Mouse (Mus musculus) left cerebral cortex, adult 18-20 months (tissue): ENCODE measurements around the gene Calm4. TPM values are rescaled to one million over a fixed set of nuclear protein-coding genes. Genes with fewer than 3 reads are reported as not detected.
"Not testable (repeated sequence)": the region's sequence is repeated elsewhere in the genome, so short reads cannot be mapped to it uniquely, and the experiment has no call there.

Source experiments
- DNase-seq, 2 experiments: peaks; one replicate each; pipeline ENCODE4 v3.0.0; 2021 to 2022; ENCODE audit warnings: low spot score in 2 of 2, mixed read lengths in 1 of 2
- long read RNA-seq, 2 experiments: library from polyadenylated mRNA; stranded (forward); transcript quantifications; one replicate each; pipeline ENCODE4 v2.0.0; 2021
- total RNA-seq, 2 experiments: library from RNA; stranded (reverse); gene quantifications; 2 replicates each; pipeline ENCODE4 v1.2.3; 2021

Calm4 gene
- total RNA-seq = not detected
- long read RNA-seq, experiment 1 = 0 reads
- long read RNA-seq, experiment 2 = 0 reads

DNA sequence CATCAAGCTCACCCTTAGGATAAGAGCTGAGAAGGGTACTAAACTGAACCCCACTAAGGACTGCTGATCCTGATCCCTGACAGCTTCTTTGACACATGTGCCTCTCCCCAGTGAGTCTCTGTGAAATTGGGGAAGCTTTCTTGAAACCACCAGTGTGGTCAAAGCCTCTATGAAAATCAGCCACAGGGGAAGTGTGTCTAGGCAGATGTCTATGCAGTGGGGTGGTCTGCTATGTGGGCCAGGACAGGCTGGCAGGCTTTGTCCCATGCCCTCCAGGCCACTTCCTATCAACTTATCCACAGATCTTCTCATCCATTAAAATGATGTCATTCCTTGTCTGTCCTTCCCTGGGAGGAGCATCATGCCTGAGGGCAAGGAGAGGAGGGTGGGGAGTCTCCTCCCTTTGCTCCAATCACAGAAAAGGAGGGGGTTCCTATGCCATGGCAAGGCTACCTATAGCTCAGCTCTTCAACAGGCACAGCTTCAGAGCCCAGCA is at the start of gene Calm4:
Calm4 (plus strand) TSS at position 446 of the 496 bp plus-strand sequence.
- not testable (repeated sequence) for DNase-seq

- DNase-seq = no peak
Measured at GRCm38 (mm10) chr13:3788588-3788987, 49.0 kb upstream of the Calm4 start.

DNA sequence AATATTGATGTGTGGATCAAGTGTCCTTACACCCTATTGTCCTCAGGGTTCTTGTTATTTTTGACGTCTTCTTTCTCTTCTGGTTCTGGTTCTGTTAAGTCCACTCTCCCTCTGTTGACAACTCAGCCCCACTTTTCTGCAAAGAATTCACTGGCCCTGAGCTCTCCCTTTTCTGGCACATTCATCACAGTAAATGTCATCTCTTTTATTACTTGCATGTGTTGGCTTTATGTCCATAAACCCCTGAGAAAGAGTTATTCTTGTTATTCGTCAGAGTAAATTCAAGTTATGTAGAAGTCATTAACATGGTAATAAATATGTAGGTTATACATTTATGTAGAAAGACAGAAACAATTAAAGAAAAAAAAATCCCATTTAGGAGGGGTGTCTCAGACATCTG is 48.0 kb upstream of the Calm4 start:
- no peak for DNase-seq

GRCm38 (mm10) chr13:3796649-3797048 is 40.9 kb upstream of the Calm4 start:
- no peak for DNase-seq

- DNase-seq = no peak
Measured at GRCm38 (mm10) chr13:3798751-3799150, 38.8 kb upstream of the Calm4 start.

- DNase-seq = no peak
Measured at GRCm38 (mm10) chr13:3799386-3799785, 38.2 kb upstream of the Calm4 start.

- DNase-seq = no peak
Measured at GRCm38 (mm10) chr13:3804186-3804585, 33.4 kb upstream of the Calm4 start, which contains the start of gene Calml3. Gene Calml3 (minus strand): TSS chr13:3804316.

GRCm38 (mm10) chr13:3805132-3805531 is 32.4 kb upstream of the Calm4 start:
- no peak for DNase-seq

GRCm38 (mm10) chr13:3805638-3806037 is 31.9 kb upstream of the Calm4 start:
- DNase-seq = no peak

- DNase-seq = no peak
Measured at GRCm38 (mm10) chr13:3807131-3807827, 30.3 kb upstream of the Calm4 start.

DNA sequence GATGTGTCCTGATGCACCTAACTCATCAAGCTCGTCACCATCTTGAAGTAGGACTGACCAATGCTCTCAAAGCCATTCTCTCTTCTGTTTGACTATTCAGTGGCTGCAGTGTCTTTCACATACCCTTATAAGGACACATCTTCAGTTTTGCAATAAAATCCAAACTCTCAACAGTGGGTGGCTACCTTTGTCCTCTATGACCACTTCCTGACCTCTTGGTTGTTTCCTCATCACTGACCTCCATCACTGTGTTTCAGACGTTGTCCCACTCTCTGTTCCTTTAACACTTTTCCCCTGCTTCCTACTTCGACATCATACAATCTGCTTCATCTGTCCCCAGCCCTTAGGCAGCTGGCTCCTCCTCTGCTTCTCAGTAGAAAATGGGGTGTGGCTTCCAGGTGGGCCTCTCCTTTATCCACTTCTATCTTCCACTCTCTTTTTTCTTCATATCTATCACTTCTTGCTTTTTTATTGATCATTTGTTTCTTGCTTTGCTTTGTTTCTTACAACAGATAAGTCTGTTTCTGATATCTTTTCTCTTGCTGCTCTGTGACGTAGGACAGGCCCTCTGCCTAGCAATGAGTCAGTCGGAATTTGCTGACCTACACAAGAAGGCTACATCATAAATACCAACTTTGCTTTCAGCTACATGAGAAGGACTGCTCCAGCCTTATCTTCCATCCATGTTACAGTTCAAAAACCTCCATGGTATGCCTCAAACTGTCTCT is 19.4 kb upstream of the Calm4 start:
- no peak for DNase-seq

DNA sequence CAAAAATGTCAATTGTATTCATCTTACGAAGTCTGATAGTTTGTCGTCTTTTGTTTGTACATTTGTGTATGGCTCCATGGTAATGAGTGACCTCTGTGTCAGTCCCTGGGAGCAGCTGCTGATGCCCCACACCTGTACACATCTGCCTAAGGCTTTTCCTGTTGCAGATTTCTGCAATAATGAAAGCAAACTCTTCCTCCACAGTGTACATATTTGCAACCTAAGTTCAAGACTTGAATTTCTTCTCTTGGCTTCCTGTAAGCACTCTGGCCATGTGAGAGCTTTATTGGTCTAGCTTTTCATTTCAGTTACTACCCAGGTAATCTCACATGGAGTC is 18.8 kb upstream of the Calm4 start:
- DNase-seq = no peak

DNA sequence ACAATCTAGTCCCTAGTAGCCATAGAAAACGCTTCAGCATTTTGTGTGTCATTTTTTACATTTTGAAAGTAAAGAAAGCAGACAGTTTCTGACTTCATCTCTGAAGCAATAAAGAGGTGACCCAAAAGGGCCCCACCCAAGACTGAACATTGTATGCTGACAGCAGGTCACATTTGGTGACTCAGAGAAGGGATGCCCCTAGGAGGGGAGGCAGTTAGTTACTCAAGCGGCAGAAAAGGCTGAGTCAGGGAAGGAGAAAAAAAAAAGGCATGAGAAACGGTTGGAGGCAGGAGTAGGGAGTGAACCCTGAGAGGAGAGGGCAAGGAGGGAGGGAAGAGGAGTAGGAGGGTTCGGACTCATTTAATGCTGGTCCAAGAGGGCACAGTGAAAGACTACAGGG is 15.5 kb upstream of the Calm4 start:
- DNase-seq = no peak

- no peak for DNase-seq
Measured at GRCm38 (mm10) chr13:3825726-3826125, 11.8 kb upstream of the Calm4 start.

- no peak for DNase-seq
Measured at GRCm38 (mm10) chr13:3831546-3831945, 6.0 kb upstream of the Calm4 start.

- DNase-seq = no peak
Measured at GRCm38 (mm10) chr13:3831994-3832393, 5.6 kb upstream of the Calm4 start.

- no peak for DNase-seq
Measured at GRCm38 (mm10) chr13:3832450-3832849, 5.1 kb upstream of the Calm4 start.

- not testable (repeated sequence) for DNase-seq
Measured at GRCm38 (mm10) chr13:3833644-3834043, 3.9 kb upstream of the Calm4 start.

- not testable (repeated sequence) for DNase-seq
Measured at GRCm38 (mm10) chr13:3840662-3841061, 3.1 kb downstream of the Calm4 start.

GRCm38 (mm10) chr13:3850330-3850729 is 12.8 kb downstream of the Calm4 start:
- no peak for DNase-seq

DNA sequence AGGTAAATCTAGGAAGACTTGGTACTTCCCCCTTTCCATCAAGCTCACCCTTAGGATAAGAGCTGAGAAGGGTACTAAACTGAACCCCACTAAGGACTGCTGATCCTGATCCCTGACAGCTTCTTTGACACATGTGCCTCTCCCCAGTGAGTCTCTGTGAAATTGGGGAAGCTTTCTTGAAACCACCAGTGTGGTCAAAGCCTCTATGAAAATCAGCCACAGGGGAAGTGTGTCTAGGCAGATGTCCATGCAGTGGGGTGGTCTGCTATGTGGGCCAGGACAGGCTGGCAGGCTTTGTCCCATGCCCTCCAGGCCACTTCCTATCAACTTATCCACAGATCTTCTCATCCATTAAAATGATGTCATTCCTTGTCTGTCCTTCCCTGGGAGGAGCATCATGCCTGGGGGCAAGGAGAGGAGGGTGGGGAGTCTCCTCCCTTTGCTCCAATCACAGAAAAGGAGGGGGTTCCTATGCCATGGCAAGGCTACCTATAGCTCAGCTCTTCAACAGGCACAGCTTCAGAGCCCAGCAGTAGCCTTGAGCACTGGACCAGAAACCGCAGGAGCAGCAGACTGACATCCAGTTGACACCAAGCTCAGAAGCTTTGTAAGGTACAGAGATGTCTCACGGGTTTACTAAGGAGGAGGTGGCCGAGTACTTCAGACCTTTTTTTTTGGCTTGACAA is 16.2 kb downstream of the Calm4 start, which contains the start of gene Calm5:
Calm5 (plus strand) TSS at position 526 of the 686 bp plus-strand sequence.
- not testable (repeated sequence) for DNase-seq

DNA sequence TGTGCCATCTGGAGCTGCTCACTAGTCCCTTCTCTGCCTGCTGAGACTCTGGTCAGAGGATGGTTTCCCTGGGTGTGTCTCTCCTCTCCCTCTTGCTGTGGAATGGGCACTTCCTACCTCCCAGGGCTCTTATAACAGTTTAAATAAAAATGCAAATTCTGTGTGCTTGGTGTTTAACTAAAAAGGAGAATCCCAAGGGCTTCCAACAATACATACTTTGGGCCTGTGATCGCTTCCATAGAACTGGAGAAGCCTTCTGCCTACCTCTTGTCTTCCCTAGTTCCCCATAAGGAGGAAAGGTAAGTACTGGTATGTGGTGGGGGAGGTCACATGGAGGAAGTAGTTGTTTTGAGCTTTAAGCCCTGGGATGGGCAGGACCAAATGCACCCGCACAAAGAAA is 17.3 kb downstream of the Calm4 start:
- no peak for DNase-seq
